Mouse (Mus musculus): Measurements from ENCODE around the gene Rnf113a2.

The Rnf113a2 gene

GRCm38 (mm10) chr12:84416834-84417604, at the start of gene Rnf113a2:
Rnf113a2 (plus strand) TSS chr12:84417196.
- peak; percentile 72 to 74 for DNase-seq

GRCm38 (mm10) chr12:84371647-84372046, 45.3 kb upstream of the Rnf113a2 start:
- DNase-seq: no peak

GRCm38 (mm10) chr12:84373831-84374481, 43.0 kb upstream of the Rnf113a2 start:
- no peak for DNase-seq

GRCm38 (mm10) chr12:84382369-84382768, 34.6 kb upstream of the Rnf113a2 start:
- no peak for DNase-seq

- DNase-seq: no peak
Measured at GRCm38 (mm10) chr12:84384644-84385081, 32.3 kb upstream of the Rnf113a2 start.

- no peak for DNase-seq
Measured at GRCm38 (mm10) chr12:84385408-84385807, 31.6 kb upstream of the Rnf113a2 start.

GRCm38 (mm10) chr12:84388097-84388496, 28.9 kb upstream of the Rnf113a2 start:
- no peak for DNase-seq

- DNase-seq: no peak
Measured at GRCm38 (mm10) chr12:84388774-84389400, 28.1 kb upstream of the Rnf113a2 start.

- no peak for DNase-seq
Measured at GRCm38 (mm10) chr12:84390336-84390735, 26.7 kb upstream of the Rnf113a2 start.

GRCm38 (mm10) chr12:84392681-84393080, 24.3 kb upstream of the Rnf113a2 start:
- DNase-seq: no peak

- DNase-seq: no peak
Measured at GRCm38 (mm10) chr12:84393847-84394246, 23.1 kb upstream of the Rnf113a2 start.

GRCm38 (mm10) chr12:84396947-84397679, 19.9 kb upstream of the Rnf113a2 start:
- DNase-seq: no peak

GRCm38 (mm10) chr12:84397685-84398084, 19.3 kb upstream of the Rnf113a2 start:
- DNase-seq: no peak

GRCm38 (mm10) chr12:84398629-84399028, 18.4 kb upstream of the Rnf113a2 start:
- DNase-seq: no peak

- no peak for DNase-seq
Measured at GRCm38 (mm10) chr12:84399135-84399534, 17.9 kb upstream of the Rnf113a2 start.

- no peak for DNase-seq
Measured at GRCm38 (mm10) chr12:84399663-84400062, 17.3 kb upstream of the Rnf113a2 start.

- no peak for DNase-seq
Measured at GRCm38 (mm10) chr12:84400068-84400467, 16.9 kb upstream of the Rnf113a2 start.

GRCm38 (mm10) chr12:84400653-84401052, 16.3 kb upstream of the Rnf113a2 start:
- no peak for DNase-seq

GRCm38 (mm10) chr12:84402923-84403322, 14.1 kb upstream of the Rnf113a2 start:
- no peak for DNase-seq

- DNase-seq: no peak
Measured at GRCm38 (mm10) chr12:84404541-84404940, 12.5 kb upstream of the Rnf113a2 start.

- DNase-seq: no peak
Measured at GRCm38 (mm10) chr12:84407259-84407658, 9.7 kb upstream of the Rnf113a2 start.

GRCm38 (mm10) chr12:84407874-84408818, 8.8 kb upstream of the Rnf113a2 start:
- peak; percentile 56 to 79 for DNase-seq

All from thymus, adult 18-20 months (tissue).